Mouse (Mus musculus): ENCODE data around the gene Dock11.

Gene Dock11

DNA sequence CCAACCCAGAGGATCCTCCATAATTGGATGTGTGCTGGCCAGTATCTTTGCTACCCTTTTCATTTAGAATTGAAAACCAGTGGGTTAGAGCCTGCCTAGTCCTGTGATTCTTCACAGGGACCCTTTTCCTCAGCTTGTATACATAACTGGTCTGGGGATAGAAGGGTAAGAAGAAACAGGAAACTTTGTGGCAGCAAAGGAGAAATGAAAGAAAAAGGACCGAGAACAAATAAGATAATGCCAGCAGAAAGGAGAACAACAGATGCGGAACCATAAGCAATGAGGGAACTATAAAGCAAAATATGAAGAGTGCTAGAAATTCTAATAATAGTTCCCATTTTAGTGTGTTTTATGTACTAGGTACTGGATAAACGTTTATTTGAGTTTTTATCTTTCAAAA is 212.7 kb downstream of the Dock11 start:
- no peak for DNase-seq (ENCODE audit: low read depth, low spot score)

DNA sequence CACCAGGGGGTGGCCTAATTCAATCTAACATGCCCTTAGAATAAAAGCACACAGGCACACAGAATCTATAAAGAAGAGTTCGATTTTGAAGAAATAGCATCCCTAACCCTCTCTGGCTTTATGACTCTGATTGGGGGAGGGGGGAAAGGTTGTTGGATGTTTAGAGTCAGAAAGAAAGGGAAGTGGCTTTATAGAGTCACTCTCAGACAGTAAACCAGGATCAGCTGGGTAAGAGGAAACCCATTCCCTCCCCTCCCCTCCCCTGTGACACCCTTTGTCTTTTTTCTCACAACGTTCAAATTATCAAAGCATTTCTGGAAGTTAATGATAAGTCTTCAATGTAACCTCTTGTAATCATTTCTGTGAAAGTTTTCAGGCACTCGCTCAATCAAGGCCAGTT is 220.0 kb downstream of the Dock11 start:
- DNase-seq (ENCODE audit: low read depth, low spot score) = no peak

DNA sequence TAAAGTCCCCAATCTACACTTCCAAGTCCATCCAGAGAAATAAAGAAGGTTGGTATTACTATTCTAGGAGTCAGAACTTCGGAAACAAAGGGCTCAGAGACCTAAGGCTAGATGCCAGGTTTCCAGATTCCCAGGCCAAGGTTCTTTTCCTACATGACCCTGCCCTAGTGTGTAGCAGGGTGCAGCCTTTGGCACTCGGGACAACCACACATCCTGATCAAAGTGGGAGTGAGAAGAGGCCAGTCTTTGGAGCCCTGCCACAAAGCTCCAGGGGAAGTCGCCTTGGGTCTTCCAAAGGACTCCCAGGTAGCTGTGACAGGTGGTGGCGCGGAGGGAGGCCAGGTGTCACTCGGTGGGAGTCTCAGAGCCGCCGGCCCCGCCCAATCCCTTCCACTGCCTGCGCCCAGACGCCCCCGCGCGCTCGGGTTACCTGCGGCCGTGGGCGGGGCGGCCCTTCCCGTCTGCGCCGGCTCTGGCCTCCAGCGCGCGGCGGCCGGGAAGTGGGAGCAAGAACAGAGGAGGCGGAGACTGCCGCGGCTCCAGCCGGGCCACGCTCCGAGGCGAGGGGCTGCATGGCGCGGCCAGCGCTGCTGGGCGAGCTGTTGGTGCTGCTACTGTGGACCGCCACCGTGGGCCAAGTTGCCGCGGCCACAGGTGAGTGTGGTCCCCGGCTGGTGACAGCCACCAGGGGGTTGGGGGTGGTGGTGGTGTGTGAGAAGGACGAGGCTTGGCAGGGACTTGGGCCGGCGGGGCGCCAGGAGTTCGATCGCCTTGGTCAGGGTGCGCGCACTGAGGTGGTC is 223.2 kb downstream of the Dock11 start, which contains the start of gene Il13ra1:
TSS of gene Il13ra1 (plus strand) at position 489 of the 800 bp plus-strand sequence.
- no peak for DNase-seq (ENCODE audit: low read depth, low spot score)

DNA sequence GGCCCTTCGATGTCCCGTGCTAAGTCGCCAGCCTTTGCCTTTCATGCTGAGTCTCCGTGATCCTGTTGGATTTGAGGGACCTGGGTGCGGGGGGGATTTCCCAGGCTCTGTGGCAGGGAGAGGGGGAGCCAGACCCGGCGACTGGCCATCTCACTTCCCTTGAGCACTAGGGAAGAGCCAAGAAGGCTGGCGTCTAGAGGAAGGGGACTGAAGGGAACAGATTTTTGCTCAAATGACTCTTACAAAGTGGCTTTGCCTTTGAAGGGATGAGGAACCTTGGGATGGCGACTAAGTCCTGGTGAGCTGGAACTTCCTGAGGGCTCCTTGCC is 223.8 kb downstream of the Dock11 start:
- no peak for DNase-seq (ENCODE audit: low read depth, low spot score)

DNA sequence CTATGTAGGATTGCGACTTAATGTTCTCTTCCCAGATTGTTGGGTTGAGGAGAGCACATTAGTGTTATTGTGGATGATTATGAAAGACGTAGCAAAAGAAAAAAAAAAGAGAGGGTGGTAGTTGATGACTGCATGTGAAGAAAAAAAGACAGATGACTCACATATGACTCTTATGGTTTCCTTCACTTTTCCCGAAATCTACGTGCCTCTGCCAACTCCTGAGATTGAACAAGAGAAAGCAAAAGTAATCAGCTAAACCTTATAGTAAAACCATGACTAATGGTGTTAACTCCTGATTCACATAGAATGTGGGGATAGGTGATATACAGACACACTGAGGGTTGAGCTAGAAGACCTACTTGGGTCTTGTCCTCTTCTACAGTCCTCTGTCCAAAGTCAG is 226.5 kb downstream of the Dock11 start:
- no peak for DNase-seq (ENCODE audit: low read depth, low spot score)

All from brain, adult 2 months (tissue).